Mouse (Mus musculus): ENCODE results near the gene Angptl2.
A peak's percentile ranks its signal among the peaks of the same experiment; 100 is the strongest.

Gene Angptl2

DNA sequence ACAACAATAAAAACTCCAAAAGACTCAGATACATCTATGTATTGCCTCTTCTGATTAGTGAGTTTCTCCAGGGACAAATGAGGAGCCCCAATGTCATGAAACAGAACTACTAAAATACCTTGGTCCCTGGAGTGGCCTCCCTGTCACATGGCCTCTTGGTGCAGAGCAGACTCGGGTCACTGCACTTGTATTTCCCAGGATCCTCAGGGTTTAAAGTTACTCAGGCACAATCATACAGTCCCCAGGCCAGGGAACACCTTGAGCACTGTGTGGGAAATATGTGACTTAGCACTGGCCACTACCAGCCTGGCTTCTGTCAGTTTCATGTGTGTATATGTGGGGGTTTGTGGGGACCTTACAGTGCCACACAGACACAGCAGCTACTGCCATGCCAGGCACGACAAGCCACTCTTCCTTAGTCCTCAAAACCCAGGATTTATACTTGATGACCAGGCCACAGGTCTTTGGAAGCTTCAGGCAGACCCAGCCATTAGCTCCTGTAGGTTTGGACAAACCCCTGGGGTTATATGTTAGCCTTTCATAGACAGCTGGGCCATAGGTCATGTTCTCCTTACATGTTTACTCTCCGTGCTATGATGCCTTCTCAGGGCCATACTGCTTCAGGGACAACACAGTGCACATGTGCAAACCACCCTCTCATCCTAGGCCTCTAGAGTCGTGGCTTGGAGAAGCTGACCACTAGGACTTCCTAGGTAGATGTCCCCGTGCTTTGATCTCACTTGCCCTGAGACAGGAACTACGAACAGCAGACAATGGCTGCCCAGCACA lies 17.1 kb downstream of the Angptl2 start:
- no peak for DNase-seq

DNA sequence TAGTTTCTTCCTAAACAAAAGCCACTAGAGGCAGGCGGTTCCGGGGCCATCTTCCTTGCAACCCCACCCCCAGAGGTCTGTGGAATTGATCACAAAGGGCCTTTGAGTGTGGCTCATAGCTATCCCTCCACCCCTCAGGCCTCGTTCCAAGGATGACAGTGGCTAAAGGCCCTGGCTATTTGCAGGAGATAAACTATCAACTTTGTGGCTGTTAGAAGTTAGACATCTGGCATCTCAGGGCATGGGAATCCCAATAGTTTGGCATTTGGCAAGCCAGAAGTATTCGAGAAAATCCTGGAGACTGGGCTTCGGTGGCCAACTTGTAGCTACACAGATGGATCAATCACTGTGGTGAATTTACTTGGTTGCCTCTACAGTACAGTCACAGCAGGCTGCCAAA lies 18.0 kb downstream of the Angptl2 start:
- no peak for DNase-seq

GRCm38 (mm10) chr2:33234848-33235247 lies 19.0 kb downstream of the Angptl2 start:
- no peak for DNase-seq

DNA sequence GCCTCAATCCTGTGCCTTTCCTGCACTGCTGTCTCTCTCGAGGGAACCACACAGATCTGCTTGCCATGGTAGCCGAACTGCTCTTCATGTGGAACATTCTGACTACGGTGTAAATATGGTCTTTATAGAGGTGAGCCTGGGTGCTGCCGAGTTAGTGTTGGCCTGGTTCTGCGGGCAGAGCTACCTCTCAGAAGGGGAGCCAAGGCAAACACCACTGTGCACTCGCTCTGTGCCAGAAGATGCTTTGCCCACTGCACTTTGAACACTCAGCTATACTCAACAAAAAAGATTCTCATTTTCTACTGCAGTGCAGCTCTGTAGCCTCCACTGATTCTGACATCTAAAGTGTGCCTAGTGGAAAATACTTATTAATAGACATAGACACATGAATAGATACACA lies 21.7 kb downstream of the Angptl2 start:
- DNase-seq = no peak

DNA sequence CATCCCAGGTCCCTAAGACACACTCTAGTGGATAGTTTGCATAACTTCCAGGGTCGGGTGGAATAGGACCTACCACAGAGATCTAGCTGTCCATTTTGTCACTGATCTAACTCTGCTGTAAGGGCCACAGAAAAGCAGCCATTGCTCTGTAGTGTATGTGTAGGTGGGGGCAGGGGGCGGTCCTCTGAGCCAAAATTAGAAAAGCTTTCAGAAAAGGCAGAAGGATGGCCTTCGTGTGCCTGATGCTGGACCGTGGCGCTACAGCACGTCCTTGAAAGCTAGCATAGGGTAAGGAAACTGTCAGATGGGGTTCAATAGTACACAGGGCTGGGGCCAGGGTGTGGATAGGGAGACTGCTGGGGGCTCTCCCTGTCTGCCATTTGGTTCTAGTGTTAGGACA lies 29.0 kb downstream of the Angptl2 start:
- DNase-seq = no peak

DNA sequence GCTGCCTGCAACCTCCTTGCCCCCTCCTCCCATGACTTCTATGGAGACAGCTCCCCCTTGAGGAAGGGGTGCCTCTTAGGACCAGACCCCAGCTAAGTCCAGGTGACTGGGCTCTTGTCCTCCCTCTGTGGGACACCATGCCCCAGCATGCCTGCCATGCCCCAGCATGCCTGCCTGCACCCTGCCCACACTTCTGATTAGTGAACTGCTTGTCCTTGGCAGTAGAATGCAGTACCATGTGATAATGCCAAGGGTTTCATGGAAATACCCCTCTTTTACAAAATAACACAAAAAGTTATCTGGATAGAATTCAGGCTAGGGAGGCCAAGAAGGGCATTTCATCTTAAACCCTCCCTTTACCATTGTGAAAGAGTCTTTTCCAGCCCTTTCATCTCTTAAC lies 29.5 kb downstream of the Angptl2 start:
- no peak for DNase-seq

GRCm38 (mm10) chr2:33246841-33247240 lies 31.0 kb downstream of the Angptl2 start:
- no peak for DNase-seq

GRCm38 (mm10) chr2:33248549-33248948 lies 32.7 kb downstream of the Angptl2 start:
- DNase-seq = no peak

DNA sequence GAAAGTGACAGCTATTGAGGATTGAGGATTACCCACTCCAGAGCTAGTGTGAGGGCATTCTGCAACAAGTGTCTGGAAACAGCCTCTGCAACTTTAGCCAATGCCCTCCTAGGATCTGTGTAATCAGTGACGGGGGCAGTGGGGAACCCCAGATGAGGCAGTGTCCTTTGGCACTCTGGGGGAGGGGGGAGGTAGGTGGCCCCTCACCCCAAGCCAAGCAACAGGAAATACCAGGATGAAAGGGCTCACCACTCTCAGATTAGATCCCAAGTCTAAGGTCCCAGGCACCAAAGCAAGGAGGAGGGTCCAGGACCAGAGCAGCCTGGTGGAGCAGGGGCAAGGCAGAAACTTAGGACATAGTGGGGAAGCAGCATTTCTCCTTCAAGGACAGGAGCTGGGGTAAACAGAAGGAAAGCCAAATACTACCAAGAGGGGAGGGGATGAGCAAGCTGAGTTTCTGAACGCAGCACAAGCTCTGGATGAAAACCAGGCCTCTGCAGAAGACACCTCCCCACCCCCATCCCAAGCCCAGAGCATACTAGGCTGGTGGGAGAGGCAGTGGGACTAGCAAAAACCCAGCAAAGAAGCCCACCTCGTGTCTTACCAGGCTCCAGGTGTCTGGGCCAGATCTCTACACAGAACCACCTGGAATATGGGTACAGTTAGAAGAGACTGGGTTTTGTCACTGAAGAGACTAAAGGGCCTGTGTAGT lies 34.2 kb downstream of the Angptl2 start:
- DNase-seq = no peak

DNA sequence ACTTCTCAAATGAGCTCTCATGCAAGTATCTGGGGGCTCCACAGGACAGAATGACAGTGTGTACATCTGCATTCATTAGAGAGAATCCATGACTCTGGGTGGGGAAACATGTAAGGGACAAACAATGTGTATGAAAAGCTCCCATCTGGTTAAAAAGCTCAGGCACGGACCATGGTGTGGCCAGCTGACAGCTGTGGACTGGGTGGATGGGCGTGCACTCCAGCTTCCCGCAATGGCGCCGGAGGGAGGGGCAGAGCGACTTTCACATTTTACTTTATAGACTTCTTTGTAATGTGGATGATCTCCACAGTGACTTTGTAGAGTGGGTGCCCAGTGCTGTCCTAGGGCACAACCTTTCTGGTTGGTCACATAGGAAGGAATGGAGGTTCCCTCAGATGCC lies 36.9 kb downstream of the Angptl2 start:
- no peak for DNase-seq

- DNase-seq = no peak
These were observed 37.8 kb downstream of the Angptl2 start for GRCm38 (mm10) chr2:33253572-33254190.

GRCm38 (mm10) chr2:33254318-33254985 lies 38.6 kb downstream of the Angptl2 start:
- peak; percentile 23 for DNase-seq

DNA sequence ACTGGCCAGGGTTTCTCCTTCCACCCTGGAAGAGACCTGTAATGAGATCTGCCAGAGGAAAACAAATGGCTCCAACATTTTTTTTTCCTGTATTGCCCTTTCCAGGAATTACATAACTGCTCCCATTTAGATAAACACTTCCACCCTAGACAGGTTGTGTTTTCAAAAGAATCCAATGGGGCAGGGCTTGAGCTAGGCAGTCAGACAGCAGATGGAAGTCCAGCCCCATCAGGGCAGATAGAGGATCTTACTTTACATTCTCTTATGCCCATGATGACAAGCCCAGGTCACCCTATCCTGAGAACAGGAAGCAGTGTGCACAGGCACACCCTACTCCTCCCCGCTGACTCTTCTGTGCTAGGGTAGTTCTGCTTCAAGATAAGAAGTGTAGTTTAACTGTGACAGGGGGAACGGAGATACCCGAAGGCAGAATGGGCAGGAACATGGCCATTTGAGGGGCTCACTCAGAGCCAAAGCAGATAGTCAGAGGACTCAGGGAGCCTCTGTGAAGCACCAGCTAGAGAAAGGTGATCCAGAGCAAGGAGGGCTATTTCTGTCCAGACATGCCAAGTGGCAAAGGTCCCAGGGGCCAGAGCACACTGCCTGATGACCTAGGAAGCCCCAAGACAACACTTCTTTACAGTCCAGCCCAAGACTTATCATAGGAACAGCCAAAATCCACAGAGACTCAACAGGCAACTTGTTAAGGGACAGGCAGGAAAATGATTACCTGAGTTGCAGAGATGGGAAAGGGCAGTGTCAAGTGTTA lies 41.1 kb downstream of the Angptl2 start:
- DNase-seq = peak; percentile 27

DNA sequence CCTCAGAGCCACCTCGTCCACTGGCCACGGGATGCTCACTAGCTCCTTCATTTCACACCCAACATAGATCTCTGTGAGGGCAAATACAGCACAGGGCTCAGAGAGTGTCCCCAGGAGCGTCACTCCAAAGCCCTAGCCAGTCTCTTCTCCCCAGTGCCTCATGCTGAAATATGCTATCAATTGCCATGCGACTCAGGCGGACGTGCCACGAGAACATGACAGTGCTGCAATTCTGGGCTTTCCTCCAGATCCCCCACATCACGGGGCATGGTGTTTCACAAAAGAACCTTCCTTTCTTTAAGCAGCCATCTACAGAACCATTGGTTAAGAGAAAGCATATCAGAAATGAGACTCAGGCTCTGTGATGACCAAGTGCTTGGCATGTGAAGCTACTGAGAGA lies 44.9 kb downstream of the Angptl2 start:
- no peak for DNase-seq

- no peak for DNase-seq
These were observed 45.6 kb downstream of the Angptl2 start for GRCm38 (mm10) chr2:33261475-33261874.

DNA sequence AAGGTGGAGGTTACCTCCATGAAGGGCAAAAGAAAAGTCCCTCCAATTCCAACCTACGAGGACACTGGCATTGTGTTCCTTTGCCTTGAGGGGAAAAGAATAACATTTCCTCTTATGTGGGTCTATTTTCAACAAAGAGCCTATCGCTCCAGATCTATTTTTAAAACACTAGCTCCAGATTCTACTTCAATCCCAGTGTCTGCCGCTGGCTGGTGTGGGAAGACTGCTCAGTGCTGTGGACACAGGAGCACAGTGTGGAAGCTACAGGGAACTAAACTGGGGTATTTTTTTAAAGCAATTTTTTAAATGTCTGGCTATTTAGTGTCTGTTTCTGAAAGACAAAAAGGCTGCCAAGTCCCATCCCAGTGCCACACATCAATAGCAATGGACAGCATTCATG lies 49.9 kb downstream of the Angptl2 start:
- DNase-seq = no peak

GRCm38 (mm10) chr2:33267075-33267474 lies 51.2 kb downstream of the Angptl2 start:
- DNase-seq = no peak

DNA sequence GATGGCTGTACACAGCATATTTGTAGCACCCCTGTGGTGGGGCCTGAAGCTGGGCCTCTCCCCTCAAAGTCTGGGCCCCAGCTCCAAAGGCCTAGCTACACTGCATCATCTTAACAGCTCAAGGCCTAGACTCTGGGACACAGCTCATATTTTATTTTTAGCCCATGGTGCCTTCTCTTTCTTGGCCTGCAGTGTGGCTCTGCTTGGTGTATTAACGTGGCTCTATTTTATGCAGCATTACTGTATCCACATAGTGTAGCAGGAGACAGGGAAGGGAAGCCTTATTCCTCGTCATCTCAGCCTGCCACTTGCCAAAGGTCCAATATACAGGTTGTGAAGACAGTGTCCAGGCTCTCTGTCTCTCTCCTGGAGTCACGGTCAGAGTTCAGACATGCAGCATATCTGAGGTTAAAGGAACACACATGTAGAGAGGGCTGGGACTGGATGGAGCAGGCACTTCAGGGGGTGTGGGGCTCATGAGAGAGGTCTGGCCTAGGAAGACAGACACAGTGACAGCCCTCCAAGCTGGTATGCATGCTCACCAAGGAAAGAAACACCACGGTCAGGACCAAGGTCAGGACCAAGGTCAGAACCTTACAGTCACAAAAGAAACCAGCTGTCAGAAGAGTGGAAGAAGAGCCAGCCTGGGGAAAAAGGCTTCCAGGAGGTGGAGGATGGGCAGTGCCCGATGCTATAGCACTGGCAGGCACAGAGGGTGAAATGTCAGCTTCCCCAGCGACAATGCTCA lies 52.7 kb downstream of the Angptl2 start:
- DNase-seq = no peak

DNA sequence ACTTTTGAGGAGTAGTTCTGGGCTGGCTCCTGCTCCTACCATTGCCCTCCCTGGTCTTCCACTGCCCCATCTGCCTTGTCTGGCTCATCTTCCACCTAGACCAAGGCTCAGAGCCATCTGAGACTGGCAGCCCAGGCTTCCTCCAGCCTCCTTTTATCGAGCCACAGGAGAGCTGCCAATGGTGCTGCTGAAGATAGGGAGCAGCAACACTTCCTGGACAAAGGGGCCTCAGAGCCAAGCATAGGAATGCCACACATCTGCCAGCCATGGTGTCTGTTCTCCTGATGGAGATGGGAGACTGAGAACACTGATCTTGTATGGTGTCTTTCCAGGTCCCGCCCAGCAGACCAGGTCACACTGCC lies 53.2 kb downstream of the Angptl2 start:
- DNase-seq = no peak

GRCm38 (mm10) chr2:33270569-33270968 lies 54.7 kb downstream of the Angptl2 start:
- DNase-seq = no peak

DNA sequence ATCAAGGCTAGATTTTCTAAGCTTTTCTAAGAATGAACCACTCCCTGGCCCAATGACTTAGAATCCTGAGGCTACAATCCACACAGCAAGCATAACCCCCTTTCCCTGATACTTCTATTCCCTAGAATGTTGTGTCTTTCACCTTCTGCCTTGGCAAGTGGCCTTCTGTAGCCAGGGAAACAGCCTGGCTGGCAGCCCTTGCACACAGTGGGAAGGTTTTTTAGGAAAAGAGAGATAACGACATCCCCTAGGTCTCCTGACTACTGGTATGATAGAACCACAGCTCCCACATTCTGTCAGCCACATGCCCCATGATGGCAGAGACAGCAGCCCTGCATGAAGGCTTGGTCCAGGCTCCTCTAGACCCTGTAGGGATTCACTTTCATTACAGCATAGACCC lies 55.6 kb downstream of the Angptl2 start:
- no peak for DNase-seq

Measured in lung, postnatal 36 days (tissue).